Mouse (Mus musculus) ES-Bruce4 (cell line): Measurements from ENCODE around the gene Nkiras2. TPM values are rescaled to one million over a fixed set of nuclear protein-coding genes. Genes with fewer than 3 reads are reported as not detected.

Experiments
- H3K27ac ChIP-seq: 2 replicates; pipeline ENCODE4 v1.5.1; 2012; ENCODE audit warnings: low read length, inconsistent platforms; ENCODE audit not compliant: insufficient read depth
- H3K27me3 ChIP-seq: 2 replicates; pipeline ENCODE4 v1.6.1; 2012; ENCODE audit warnings: mild to moderate bottlenecking, low read length, inconsistent platforms; ENCODE audit not compliant: control insufficient read depth, poor library complexity, insufficient read depth, severe bottlenecking
- H3K36me3 ChIP-seq: 2 replicates; pipeline ENCODE4 v1.6.1; 2012; ENCODE audit warnings: inconsistent platforms, mild to moderate bottlenecking, low read length, moderate library complexity; ENCODE audit not compliant: control insufficient read depth, poor library complexity, insufficient read depth, severe bottlenecking
- H3K4me1 ChIP-seq: one replicate; pipeline ENCODE4 v1.8.1; 2011; ENCODE audit warnings: low read length; ENCODE audit not compliant: control insufficient read depth, insufficient read depth
- H3K4me3 ChIP-seq: 2 replicates; pipeline ENCODE4 v1.5.1; 2011; ENCODE audit warnings: low read depth, mild to moderate bottlenecking, low read length
- H3K9ac ChIP-seq: 2 replicates; pipeline ENCODE4 v1.6.1; 2012; ENCODE audit warnings: low read depth, mild to moderate bottlenecking, inconsistent platforms; ENCODE audit not compliant: poor library complexity, severe bottlenecking
- H3K9me3 ChIP-seq: replicated peaks from 2 replicates; pipeline ENCODE4 v1.6.1; 2012; ENCODE audit warnings: mild to moderate bottlenecking, low read length, inconsistent platforms; ENCODE audit not compliant: control insufficient read depth, poor library complexity, insufficient read depth, severe bottlenecking
- CTCF ChIP-seq: IDR thresholded peaks from one replicate; pipeline ENCODE4 v1.8.1; 2011; ENCODE audit warnings: low read depth, low read length
- EP300 ChIP-seq: IDR thresholded peaks from 2 replicates; pipeline ENCODE4 v1.6.1; 2011; ENCODE audit warnings: low read depth, low read length; ENCODE audit not compliant: insufficient read depth
- POLR2A ChIP-seq: IDR thresholded peaks from one replicate; pipeline ENCODE4 v1.8.1; 2011; ENCODE audit warnings: low read length; ENCODE audit not compliant: insufficient read depth
- polyA plus RNA-seq: library from polyadenylated mRNA; stranded (reverse); fragments of >200 nt; gene quantifications from 2 replicates; pipeline ENCODE4 v1.2.4, GENCODE M21; 2011; ENCODE audit warnings: low read depth; ENCODE audit not compliant: missing spikeins, insufficient read depth, insufficient read length

Gene Nkiras2
- polyA plus RNA-seq, 1 experiment: 29.1 TPM

- Histone ChIP-seq H3K36me3 (peaks cover 90% of the 10 kb centered on the region), H3K9ac (no peak overlapping the region), H3K9me3 (no peaks in the 10 kb centered on the region), H3K4me3 (no peak overlapping the region), H3K4me1 (no peaks in the 10 kb centered on the region), H3K27me3 (no peaks in the 10 kb centered on the region), H3K27ac (no peak overlapping the region)
- TF ChIP-seq EP300: no peak
- no peak for TF ChIP-seq CTCF
- TF ChIP-seq POLR2A: no peak
These were observed 30.6 kb upstream of the Nkiras2 start for GRCm38 (mm10) chr11:100588462-100588861.

- Histone ChIP-seq H3K4me1 (no peaks in the 10 kb centered on the region), H3K27me3 (no peaks in the 10 kb centered on the region), H3K9me3 (no peaks in the 10 kb centered on the region), H3K9ac (no peak overlapping the region), H3K4me3 (no peak overlapping the region), H3K27ac (no peak overlapping the region), H3K36me3 (peaks cover 83% of the 10 kb centered on the region)
- TF ChIP-seq EP300 (no peak), CTCF (no peak), POLR2A (no peak)
These were observed 26.5 kb upstream of the Nkiras2 start for GRCm38 (mm10) chr11:100592346-100593046.

- Histone ChIP-seq H3K36me3 (peaks cover 84% of the 10 kb centered on the region), H3K4me3 (no peak overlapping the region), H3K27me3 (no peaks in the 10 kb centered on the region), H3K27ac (no peak overlapping the region), H3K9ac (no peak overlapping the region), H3K4me1 (no peaks in the 10 kb centered on the region), H3K9me3 (no peaks in the 10 kb centered on the region)
- TF ChIP-seq CTCF: no peak
- no peak for TF ChIP-seq POLR2A
- TF ChIP-seq EP300: no peak
These were observed 24.4 kb upstream of the Nkiras2 start for GRCm38 (mm10) chr11:100594608-100595007.

- H3K27me3 ChIP-seq: no peaks in the 10 kb centered on the region
- no peak for TF ChIP-seq POLR2A
- no peak for TF ChIP-seq EP300
- no peak for TF ChIP-seq CTCF
- no peak overlapping the region for H3K27ac ChIP-seq
- H3K9ac ChIP-seq: no peak overlapping the region
- no peaks in the 10 kb centered on the region for H3K4me1 ChIP-seq
- peaks cover 88% of the 10 kb centered on the region for H3K36me3 ChIP-seq
- no peaks in the 10 kb centered on the region for H3K9me3 ChIP-seq
- no peak overlapping the region for H3K4me3 ChIP-seq
These were observed 23.5 kb upstream of the Nkiras2 start for GRCm38 (mm10) chr11:100595533-100595932.

GRCm38 (mm10) chr11:100598074-100598473 lies 21.0 kb upstream of the Nkiras2 start:
- H3K9ac ChIP-seq: no peak overlapping the region
- no peaks in the 10 kb centered on the region for H3K27me3 ChIP-seq
- H3K4me3 ChIP-seq: no peak overlapping the region
- no peaks in the 10 kb centered on the region for H3K4me1 ChIP-seq
- peaks cover 87% of the 10 kb centered on the region for H3K36me3 ChIP-seq
- no peaks in the 10 kb centered on the region for H3K9me3 ChIP-seq
- no peak for TF ChIP-seq EP300
- TF ChIP-seq POLR2A: no peak
- no peak for TF ChIP-seq CTCF
- H3K27ac ChIP-seq: no peak overlapping the region

- Histone ChIP-seq H3K9me3 (no peaks in the 10 kb centered on the region), H3K27ac (no peak overlapping the region), H3K36me3 (peaks cover 64% of the 10 kb centered on the region), H3K4me3 (no peak overlapping the region), H3K27me3 (no peaks in the 10 kb centered on the region), H3K4me1 (peaks cover 2% of the 10 kb centered on the region), H3K9ac (no peak overlapping the region)
- TF ChIP-seq POLR2A (no peak), EP300 (no peak), CTCF (no peak)
These were observed 17.7 kb upstream of the Nkiras2 start for GRCm38 (mm10) chr11:100601372-100601771.
